Comparison of ENCODE assay signal across 10 mouse cellular contexts in genomic region chr17:90456748-90457147, GRCm38 (mm10).
A peak's percentile ranks its signal among the peaks of the same experiment; 100 is the strongest.
DNase-seq lines count a peak whose midpoint lies in the region; ATAC-seq and TF ChIP-seq lines count a peak whose summit lies in the region.
"Had no signal": no experiment of that assay in that cellular context is flagged by ENCODE, and none has a peak within 500 bp of the region (broad histone marks: within the 10 kb centered on the region; RNA-seq: fewer than 3 reads in every experiment).

No protein-coding gene starts in this region.

- peak overlapping the region; percentile 91; the same call in 1 of the 2 replicates for H3K4me2 ChIP-seq in forebrain, embryonic 13.5 days
- peak overlapping the region; percentile 55 for H3K4me2 ChIP-seq in midbrain, embryonic 16.5 days (ENCODE audit: low read length)

- H3K36me3 ChIP-seq in forebrain, embryonic 13.5 days (ENCODE audit: poor library complexity, severe bottlenecking): no peaks in the 10 kb centered on the region
- no peaks in the 10 kb centered on the region for H3K36me3 ChIP-seq in midbrain, embryonic 16.5 days (ENCODE audit: control insufficient read depth, insufficient read depth, low read length)
- H3K36me3 ChIP-seq: lung, embryonic 15.5 days had no signal

- no peak overlapping the region for H3K27ac ChIP-seq in left cerebral cortex, adult 2 months
- H3K27ac ChIP-seq in forebrain, embryonic 13.5 days: no peak overlapping the region
- peak overlapping the region; percentile 93 for H3K27ac ChIP-seq in midbrain, embryonic 16.5 days (ENCODE audit: low read length)
- H3K27ac ChIP-seq: lung, embryonic 15.5 days had no signal

- peaks cover 15% of the 10 kb centered on the region for H3K4me1 ChIP-seq in forebrain, embryonic 13.5 days
- H3K4me1 ChIP-seq in midbrain, embryonic 16.5 days (ENCODE audit: control insufficient read depth, insufficient read depth, low read length): peaks cover 8% of the 10 kb centered on the region; the same call in 1 of the 2 replicates

- intact Hi-C loops in left cerebral cortex, adult 2 months (cut with DNase I): loop anchor here (10.0 kb wide), 1 partner anchor 372 kb away; no protein-coding TSS in a partner anchor
- intact Hi-C loops in left cerebral cortex, postnatal 4 days (cut with DNase I): loop anchor here (10.0 kb wide), 1 partner anchor 128 kb away; no protein-coding TSS in a partner anchor

- no peaks in the 10 kb centered on the region for H3K9me3 ChIP-seq in forebrain, embryonic 13.5 days (replicated peaks)
- H3K9me3 ChIP-seq in midbrain, embryonic 16.5 days (replicated peaks; ENCODE audit: control insufficient read depth, low read length, poor library complexity, severe bottlenecking): no peaks in the 10 kb centered on the region
- H3K9me3 ChIP-seq: lung, embryonic 15.5 days had no signal

- TF ChIP-seq CTCF in left cerebral cortex, adult 2 months (IDR thresholded peaks at IDR 0.05): peak; percentile 25

- H3K27me3 ChIP-seq in forebrain, embryonic 13.5 days: peaks cover 8% of the 10 kb centered on the region
- H3K27me3 ChIP-seq in midbrain, embryonic 16.5 days (ENCODE audit: control insufficient read depth, insufficient read depth, low read depth, low read length): no peaks in the 10 kb centered on the region

- no peak overlapping the region for H3K4me3 ChIP-seq in left cerebral cortex, adult 2 months
- H3K4me3 ChIP-seq in forebrain, embryonic 13.5 days: no peak overlapping the region
- no peak overlapping the region for H3K4me3 ChIP-seq in midbrain, embryonic 16.5 days (ENCODE audit: low read depth, low read length)

- no peak overlapping the region for H3K9ac ChIP-seq in forebrain, embryonic 13.5 days
- no peak overlapping the region for H3K9ac ChIP-seq in midbrain, embryonic 16.5 days (ENCODE audit: low read depth, low read length)
- H3K9ac ChIP-seq: lung, embryonic 15.5 days had no signal

- 30% methylated on average over 5 of the region's 5 CpGs for WGBS in forebrain, embryonic 13.5 days
- 33% methylated on average over 5 of the region's 5 CpGs for WGBS in midbrain, embryonic 16.5 days

- no peak for DNase-seq in left cerebral cortex, adult 2 months (ENCODE audit: extremely low spot score in 1 of 2, low spot score in 2 of 2)
- DNase-seq in left cerebral cortex, postnatal 4 days: no peak
- peak; percentile 10 for DNase-seq in R1 (ENCODE audit: low read depth, low spot score)
- no peak for DNase-seq in left cerebral cortex, adult 11 months (ENCODE audit: low spot score)
- DNase-seq in gastrocnemius, postnatal 25 days: no peak
- no peak for DNase-seq in right cerebral cortex, postnatal 25 days
- DNase-seq: kidney, adult 11 months had no signal

- ATAC-seq in forebrain, embryonic 13.5 days: no peak
- ATAC-seq in midbrain, embryonic 16.5 days: no peak
